Mouse (Mus musculus) adrenal gland, postnatal 0 days (tissue): ENCODE data around the gene Vmn2r99. TPM values are rescaled to one million over a fixed set of nuclear protein-coding genes. Genes with fewer than 3 reads are reported as not detected.

Source experiments
- polyA plus RNA-seq: library from polyadenylated mRNA; unstranded; fragments of >200 nt; fragmentation: Nextera tagmentation; extraction: Ambion mirVana; gene quantifications from 2 replicates; pipeline ENCODE4 v1.2.1, GENCODE M21; 2015

Gene Vmn2r99
- polyA plus RNA-seq = not detected in 2 replicates

GRCm38 (mm10) chr17:19361649-19362048, at the start of gene Vmn2r99:
Gene Vmn2r99, plus strand, starts transcription at chr17:19361949.

Other genes with a start within 250 kb of the Vmn2r99 start
- not detected in 2 replicates for gene Vmn2r100, start 142.8 kb downstream of the Vmn2r99 start, polyA plus RNA-seq
- gene Vmn2r101, start 215.3 kb downstream of the Vmn2r99 start, polyA plus RNA-seq = not detected in 2 replicates